Mouse (Mus musculus) ES-E14 (cell line): ENCODE measurements around the gene Ccnj. TPM values are rescaled to one million over a fixed set of nuclear protein-coding genes. Genes with fewer than 3 reads are reported as not detected.

Source experiments
- DNase-seq: peaks from one replicate; pipeline ENCODE4 v3.0.0-alpha.2; 2013; ENCODE audit warnings: low read depth, low spot score
- H3K27ac ChIP-seq: 2 replicates; pipeline ENCODE4 v1.5.1; 2012; ENCODE audit warnings: low read depth, mild to moderate bottlenecking, low read length, moderate library complexity, mixed read lengths; ENCODE audit not compliant: poor library complexity, insufficient read depth, severe bottlenecking
- H3K36me3 ChIP-seq: 2 replicates; pipeline ENCODE4 v1.6.1; 2012; ENCODE audit warnings: mild to moderate bottlenecking, low read length, moderate library complexity, mixed read lengths; ENCODE audit not compliant: control insufficient read depth, poor library complexity, insufficient read depth, severe bottlenecking
- H3K4me1 ChIP-seq, 2 experiments: fragments of 150-350 bp in 1 of 2; sonication (generic) in 1 of 2; 2 replicates each; pipeline ENCODE4 v1.6.1; 2012; ENCODE audit warnings: low read length in 2 of 2, mild to moderate bottlenecking in 1 of 2, mixed read lengths in 1 of 2; ENCODE audit not compliant: control insufficient read depth in 2 of 2, insufficient read depth in 2 of 2, poor library complexity in 1 of 2
- H3K4me3 ChIP-seq, 2 experiments: fragments of 150-350 bp in 1 of 2; sonication (generic) in 1 of 2; 2 replicates each; pipeline ENCODE4 v1.5.1; 2012; ENCODE audit warnings: low read length in 2 of 2, low read depth in 1 of 2, mild to moderate bottlenecking in 1 of 2, mixed read lengths in 1 of 2; ENCODE audit not compliant: insufficient read depth in 1 of 2, poor library complexity in 1 of 2, severe bottlenecking in 1 of 2
- H3K9ac ChIP-seq: 2 replicates; pipeline ENCODE4 v1.6.1; 2012; ENCODE audit warnings: low read depth, mild to moderate bottlenecking, low read length, mixed read lengths; ENCODE audit not compliant: poor library complexity, insufficient read depth, severe bottlenecking
- H3K9me3 ChIP-seq: fragments of 150-350 bp; sonication (generic); 2 replicates; pipeline ENCODE4 v1.6.1; 2012; ENCODE audit warnings: low read depth, mild to moderate bottlenecking, low read length; ENCODE audit not compliant: control insufficient read depth, insufficient read depth
- CHD2 ChIP-seq: IDR thresholded peaks from 2 replicates; pipeline ENCODE4 v1.6.1; 2014; ENCODE audit warnings: mild to moderate bottlenecking, low read depth, low read length, inconsistent platforms
- HCFC1 ChIP-seq: IDR thresholded peaks from 2 replicates; pipeline ENCODE4 v1.6.1; 2012; ENCODE audit warnings: low read length, inconsistent platforms, borderline replicate concordance; ENCODE audit not compliant: insufficient read depth
- MAFK ChIP-seq: IDR thresholded peaks from 2 replicates; pipeline ENCODE4 v1.6.1; 2014; ENCODE audit warnings: mild to moderate bottlenecking, low read depth, low read length, inconsistent platforms; ENCODE audit not compliant: insufficient read depth
- ZC3H11A ChIP-seq: IDR thresholded peaks from 2 replicates; pipeline ENCODE4 v1.6.1; 2012; ENCODE audit warnings: low read depth, mild to moderate bottlenecking, inconsistent platforms, low read length, borderline replicate concordance
- ZNF384 ChIP-seq: IDR thresholded peaks from 2 replicates; pipeline ENCODE4 v1.6.1; 2012; ENCODE audit warnings: low read depth, low read length, inconsistent platforms
- in situ Hi-C, 2 experiments: fragments of 600-800 bp; cut with MboI; formaldehyde crosslinking; loops; one replicate each; pipeline ENCODE4 v1.15.1; 2025; ENCODE audit warnings: low sequenced_read_pairs in 2 of 2, inconsistent platforms in 1 of 2; ENCODE audit not compliant: unreplicated experiment in 2 of 2
- total RNA-seq: library from RNA; depleted of rRNA; stranded (reverse); fragments of 300-350 nt; gene quantifications from 2 replicates; pipeline ENCODE4 v1.2.3, GENCODE M21; 2012

The Ccnj gene
- total RNA-seq, 1 experiment: 6.7 TPM

DNA sequence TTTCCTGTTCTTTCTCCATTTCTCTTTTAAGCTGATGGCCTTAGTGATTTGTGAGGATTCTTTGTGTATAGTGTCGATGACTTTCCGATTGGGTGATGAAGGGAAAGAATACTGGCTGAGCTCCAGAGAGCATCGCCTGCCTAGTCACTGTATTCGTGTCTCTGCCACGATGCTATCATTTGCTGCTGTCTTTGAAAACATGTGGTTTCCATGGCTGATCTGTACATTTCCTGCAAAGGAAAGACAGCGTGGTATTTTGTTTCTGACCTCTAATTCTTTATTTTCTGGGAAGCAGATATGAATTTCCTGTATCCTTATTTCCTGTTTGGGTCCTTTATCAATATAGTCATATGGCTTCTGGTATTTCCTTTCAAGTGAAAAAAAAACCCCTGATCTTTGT, 9.2 kb downstream of the Ccnj start:
- Histone ChIP-seq H3K27ac (no peak overlapping the region), H3K9ac (no peak overlapping the region), H3K36me3 (peaks cover 19% of the 10 kb centered on the region), H3K4me3 (no peak overlapping the region), H3K9me3 (no peaks in the 10 kb centered on the region), H3K4me1 (0 out of 4 replicates have a peak, but pooled peaks cover 0 to 2% of the 10 kb centered on the region in 2 experiments)
- TF ChIP-seq ZC3H11A (no peak), CHD2 (no peak), ZNF384 (no peak), MAFK (no peak), HCFC1 (no peak)
- in situ Hi-C loops: no loop called here
- DNase-seq: no peak

DNA sequence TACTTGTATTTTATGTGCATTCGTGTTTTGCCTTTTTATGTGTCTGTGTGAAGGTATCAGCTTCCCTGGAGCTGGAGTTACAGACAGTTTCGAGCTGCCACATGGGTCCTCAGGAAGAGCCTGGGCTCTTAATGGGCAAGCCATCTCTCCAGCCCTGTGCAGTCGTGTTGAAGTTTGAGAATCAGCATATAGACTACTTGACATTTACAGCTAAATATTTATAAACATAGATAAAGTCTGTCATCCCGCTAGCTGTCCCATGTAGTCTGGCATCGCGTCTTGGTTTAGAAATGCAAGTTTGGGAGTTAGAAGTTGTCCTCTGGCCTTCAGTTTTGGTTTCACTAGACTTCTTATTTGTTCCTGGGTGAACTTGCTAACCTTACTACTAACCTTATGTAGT, 10.0 kb downstream of the Ccnj start:
- H3K27ac ChIP-seq: no peak overlapping the region
- H3K4me1 ChIP-seq: 0 out of 4 replicates have a peak, but pooled peaks cover 0 to 2% of the 10 kb centered on the region in 2 experiments
- DNase-seq: no peak
- no peak overlapping the region for H3K9ac ChIP-seq
- H3K36me3 ChIP-seq: peaks cover 27% of the 10 kb centered on the region
- in situ Hi-C loops: no loop called here
- H3K9me3 ChIP-seq: no peaks in the 10 kb centered on the region
- no peak for TF ChIP-seq CHD2
- no peak for TF ChIP-seq ZNF384
- TF ChIP-seq HCFC1: no peak
- no peak for TF ChIP-seq ZC3H11A
- no peak for TF ChIP-seq MAFK
- no peak overlapping the region for H3K4me3 ChIP-seq

DNA sequence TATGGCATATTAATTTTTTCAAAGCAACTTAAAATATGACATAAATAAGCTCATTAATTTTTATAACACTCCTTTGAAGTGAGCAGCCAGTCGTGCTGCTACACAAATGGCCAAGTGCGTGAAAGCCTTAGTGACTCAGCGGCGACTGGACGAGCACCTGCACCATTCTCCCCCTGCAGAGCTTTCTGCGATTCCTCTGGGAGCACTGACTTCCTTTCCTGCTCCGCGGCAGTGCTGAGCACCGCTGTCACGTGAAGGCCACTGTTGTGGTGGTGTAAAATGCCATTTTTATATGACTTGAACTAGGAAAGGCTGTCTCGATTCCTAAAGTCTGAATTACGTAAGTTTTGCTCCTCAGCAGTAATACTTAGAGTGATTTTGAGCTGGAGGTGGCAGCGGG, 10.5 kb downstream of the Ccnj start:
- TF ChIP-seq CHD2 (no peak), MAFK (no peak), ZNF384 (no peak), HCFC1 (no peak), ZC3H11A (no peak)
- H3K36me3 ChIP-seq: peaks cover 28% of the 10 kb centered on the region
- H3K4me3 ChIP-seq: no peak overlapping the region
- no peak overlapping the region for H3K9ac ChIP-seq
- DNase-seq: no peak
- H3K9me3 ChIP-seq: no peaks in the 10 kb centered on the region
- in situ Hi-C loops: no loop called here
- H3K4me1 ChIP-seq: 0 out of 4 replicates have a peak, but pooled peaks cover 0 to 2% of the 10 kb centered on the region in 2 experiments
- H3K27ac ChIP-seq: no peak overlapping the region

DNA sequence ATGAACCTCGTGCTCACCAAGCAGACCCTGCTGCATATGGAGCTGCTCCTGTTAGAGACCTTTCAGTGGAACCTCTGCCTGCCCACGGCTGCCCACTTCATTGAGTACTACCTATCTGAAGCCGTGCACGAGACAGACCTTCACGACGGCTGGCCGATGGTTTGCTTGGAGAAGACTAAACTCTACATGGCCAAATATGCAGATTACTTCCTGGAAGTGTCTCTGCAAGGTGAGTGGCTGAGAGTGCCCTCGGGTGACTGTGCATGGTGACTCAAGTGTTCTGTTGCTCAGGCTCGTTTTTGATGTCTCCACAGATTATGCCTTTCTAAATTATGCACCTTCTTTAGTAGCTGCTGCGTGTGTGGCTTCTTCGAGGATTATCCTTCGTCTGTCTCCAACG, 13.7 kb downstream of the Ccnj start:
- Histone ChIP-seq H3K27ac (no peak overlapping the region), H3K9ac (no peak overlapping the region), H3K4me3 (no peak overlapping the region), H3K9me3 (no peaks in the 10 kb centered on the region), H3K36me3 (peaks cover 25% of the 10 kb centered on the region), H3K4me1 (0 out of 4 replicates have a peak, but pooled peaks cover 0 to 2% of the 10 kb centered on the region in 2 experiments)
- TF ChIP-seq ZC3H11A: no peak
- no peak for TF ChIP-seq MAFK
- no peak for TF ChIP-seq HCFC1
- no peak for TF ChIP-seq CHD2
- no peak for TF ChIP-seq ZNF384
- DNase-seq: no peak
- in situ Hi-C loops: no loop called here

DNA sequence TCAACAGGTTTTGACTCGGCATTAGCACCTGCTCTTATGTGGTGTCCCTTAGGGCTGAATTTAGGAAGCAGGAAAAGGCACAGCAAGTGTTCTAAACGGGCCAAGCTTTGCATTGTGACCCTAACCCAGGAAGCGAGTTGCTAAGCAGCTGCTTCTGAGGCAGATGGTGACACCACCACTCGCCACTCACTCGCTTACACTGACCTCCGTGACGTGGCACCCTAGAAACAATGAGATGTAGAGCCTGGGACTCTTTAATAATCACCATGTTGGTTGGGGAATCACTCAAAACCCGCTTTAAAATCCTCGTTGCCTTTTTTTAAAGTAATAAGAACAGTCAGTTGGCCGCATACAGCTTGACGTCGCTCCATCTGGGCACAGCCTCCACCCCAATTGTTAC, 18.3 kb downstream of the Ccnj start:
- no peaks in the 10 kb centered on the region for H3K4me1 ChIP-seq
- in situ Hi-C loops: no loop called here
- no peaks in the 10 kb centered on the region for H3K9me3 ChIP-seq
- H3K4me3 ChIP-seq: no peak overlapping the region
- TF ChIP-seq CHD2 (no peak), HCFC1 (no peak), ZNF384 (no peak), MAFK (no peak), ZC3H11A (no peak)
- H3K9ac ChIP-seq: no peak overlapping the region
- H3K27ac ChIP-seq: no peak overlapping the region
- H3K36me3 ChIP-seq: peaks cover 23% of the 10 kb centered on the region
- no peak for DNase-seq
